In the genomic region with DNA sequence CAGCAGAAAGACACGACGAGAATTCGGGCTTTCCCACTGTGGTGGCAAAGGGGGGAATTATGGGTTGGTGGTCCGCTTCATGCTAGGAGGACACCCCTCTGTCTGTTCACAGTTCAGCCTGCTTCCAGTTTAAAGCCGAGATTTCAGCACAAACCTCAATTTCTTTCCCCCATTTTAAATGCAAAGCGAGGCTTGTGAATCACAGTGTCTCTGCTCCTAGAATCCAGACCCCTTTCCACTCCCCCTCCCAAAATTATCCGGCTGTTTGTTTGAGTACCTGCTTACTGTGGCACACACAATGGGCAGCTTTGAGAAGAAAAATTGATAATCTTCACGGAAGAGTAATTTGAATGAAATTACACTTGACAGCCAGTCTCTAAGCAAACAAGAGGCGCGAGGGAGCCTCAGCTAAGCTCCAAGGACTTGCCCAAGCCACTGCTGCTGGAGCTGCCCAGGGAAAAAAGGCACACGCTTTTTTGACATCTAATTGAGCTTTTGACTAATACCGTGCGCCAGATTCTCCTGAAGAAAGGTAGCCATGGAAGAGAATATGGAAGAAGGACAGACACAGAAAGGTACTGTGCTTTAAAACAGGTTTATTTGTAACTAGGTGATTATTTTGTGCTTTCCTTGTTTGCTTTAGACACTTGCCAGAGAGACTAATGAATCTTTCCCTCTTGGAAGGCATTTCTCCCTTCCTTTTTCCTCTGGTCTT, we compare ENCODE assay signal across 8 mouse cellular contexts. TPM values are rescaled to one million over a fixed set of nuclear protein-coding genes. Genes with fewer than 3 reads are reported as not detected.
A peak's percentile ranks its signal among the peaks of the same experiment; 100 is the strongest.
DNase-seq lines count a peak whose midpoint lies in the region; ATAC-seq lines count a peak whose summit lies in the region.

Gene Gpm6a (plus strand): TSS at position 103 of the 715 bp plus-strand sequence.

- no peaks in the 10 kb centered on the region for H3K9me3 ChIP-seq in kidney, embryonic 15.5 days (replicated peaks)
- no peaks in the 10 kb centered on the region for H3K9me3 ChIP-seq in embryonic facial prominence, embryonic 14.5 days (ENCODE audit: control insufficient read depth, low read length)
- no peaks in the 10 kb centered on the region for H3K9me3 ChIP-seq in hindbrain, embryonic 15.5 days
- no peaks in the 10 kb centered on the region for H3K9me3 ChIP-seq in midbrain, embryonic 12.5 days

- no peaks in the 10 kb centered on the region for H3K27me3 ChIP-seq in kidney, embryonic 15.5 days
- no peaks in the 10 kb centered on the region for H3K27me3 ChIP-seq in embryonic facial prominence, embryonic 14.5 days (replicated peaks; ENCODE audit: control insufficient read depth, insufficient read depth, low read length)
- H3K27me3 ChIP-seq in hindbrain, embryonic 15.5 days = no peaks in the 10 kb centered on the region
- H3K27me3 ChIP-seq in midbrain, embryonic 12.5 days = no peaks in the 10 kb centered on the region

- no peak for ATAC-seq in kidney, embryonic 15.5 days (replicated peaks; ENCODE audit: low FRiP score)
- peak; percentile 75 for ATAC-seq in embryonic facial prominence, embryonic 14.5 days (ENCODE audit: low read depth)
- ATAC-seq in hindbrain, embryonic 15.5 days (ENCODE audit: low FRiP score, low read depth) = peak; percentile 93
- peak; percentile 91 for ATAC-seq in midbrain, embryonic 12.5 days (ENCODE audit: low FRiP score, low read depth)
- ATAC-seq in monocyte, adult 5-6 weeks (replicated peaks; ENCODE audit: insufficient number of reproducible peaks, low FRiP score, low TSS enrichment, poor library complexity, severe bottlenecking) = no peak

- no peak for DNase-seq in kidney, postnatal 25 days
- peak; percentile 71 for DNase-seq in embryonic facial prominence, embryonic 14.5 days (ENCODE audit: low spot score)
- peak; percentile 72 for DNase-seq in telencephalon, adult 2 months (ENCODE audit: low read depth, low spot score)
- DNase-seq in kidney, adult 18-20 months = no peak

- H3K4me3 ChIP-seq in kidney, embryonic 15.5 days (replicated peaks) = no peak within 1 kb of the TSS
- peak within 1 kb of the TSS; percentile 20 for H3K4me3 ChIP-seq in embryonic facial prominence, embryonic 14.5 days (ENCODE audit: low read depth, low read length)
- H3K4me3 ChIP-seq in hindbrain, embryonic 15.5 days = peak within 1 kb of the TSS; percentile 73
- peak within 1 kb of the TSS; percentile 51 for H3K4me3 ChIP-seq in midbrain, embryonic 12.5 days

- no peaks in the 10 kb centered on the region for H3K36me3 ChIP-seq in kidney, embryonic 15.5 days
- no peaks in the 10 kb centered on the region for H3K36me3 ChIP-seq in embryonic facial prominence, embryonic 14.5 days (ENCODE audit: control insufficient read depth, insufficient read depth, low read length)
- H3K36me3 ChIP-seq in hindbrain, embryonic 15.5 days = no peaks in the 10 kb centered on the region
- no peaks in the 10 kb centered on the region for H3K36me3 ChIP-seq in midbrain, embryonic 12.5 days

- H3K4me1 ChIP-seq in kidney, embryonic 15.5 days = no peaks in the 10 kb centered on the region
- no peaks in the 10 kb centered on the region for H3K4me1 ChIP-seq in embryonic facial prominence, embryonic 14.5 days (ENCODE audit: control insufficient read depth, insufficient read depth, low read length)
- peaks cover 12% of the 10 kb centered on the region for H3K4me1 ChIP-seq in hindbrain, embryonic 15.5 days (replicated peaks)
- peaks cover 14% of the 10 kb centered on the region for H3K4me1 ChIP-seq in midbrain, embryonic 12.5 days

- no peak within 1 kb of the TSS for H3K9ac ChIP-seq in kidney, embryonic 15.5 days
- H3K9ac ChIP-seq in embryonic facial prominence, embryonic 14.5 days (ENCODE audit: low read depth, low read length) = peak within 1 kb of the TSS; percentile 16; the same call in 1 of the 2 replicates
- peak within 1 kb of the TSS; percentile 95 for H3K9ac ChIP-seq in hindbrain, embryonic 15.5 days
- H3K9ac ChIP-seq in midbrain, embryonic 12.5 days (replicated peaks) = peak within 1 kb of the TSS; percentile 68

- no peak within 1 kb of the TSS for H3K27ac ChIP-seq in kidney, embryonic 15.5 days
- H3K27ac ChIP-seq in embryonic facial prominence, embryonic 14.5 days (replicated peaks; ENCODE audit: low read depth, low read length) = no peak within 1 kb of the TSS; the same call in 1 of the 2 replicates
- H3K27ac ChIP-seq in hindbrain, embryonic 15.5 days (replicated peaks) = peak within 1 kb of the TSS; percentile 98
- H3K27ac ChIP-seq in midbrain, embryonic 12.5 days (replicated peaks) = peak within 1 kb of the TSS; percentile 95

- 28% methylated on average over 13 of the region's 13 CpGs for WGBS in kidney, embryonic 15.5 days
- WGBS in embryonic facial prominence, embryonic 14.5 days = 27% methylated on average over 13 of the region's 13 CpGs
- 3% methylated on average over 13 of the region's 13 CpGs for WGBS in hindbrain, embryonic 15.5 days
- 5% methylated on average over 13 of the region's 13 CpGs for WGBS in midbrain, embryonic 12.5 days

- H3K4me2 ChIP-seq in kidney, embryonic 15.5 days = peak within 1 kb of the TSS; percentile 30; the same call in 1 of the 2 replicates
- H3K4me2 ChIP-seq in embryonic facial prominence, embryonic 14.5 days (ENCODE audit: low read depth, low read length) = peak within 1 kb of the TSS; percentile 44
- H3K4me2 ChIP-seq in hindbrain, embryonic 15.5 days = peak within 1 kb of the TSS; percentile 65
- H3K4me2 ChIP-seq in midbrain, embryonic 12.5 days (replicated peaks) = peak within 1 kb of the TSS; percentile 50

RNA-seq across cellular contexts. Expression of gene Gpm6a, which starts in this region (rescaled TPM):
- 18.9 and 19.3 TPM in 2 replicates for polyA plus RNA-seq in kidney, embryonic 15.5 days (2015; fragmentation: Nextera tagmentation; extraction: Ambion mirVana)
- polyA plus RNA-seq in embryonic facial prominence, embryonic 14.5 days (2014; fragmentation: Nextera tagmentation; extraction: Ambion mirVana) = 13.2 and 13.7 TPM in 2 replicates
- polyA plus RNA-seq in hindbrain, embryonic 15.5 days (2015; fragmentation: Nextera tagmentation; extraction: Ambion mirVana) = 461 and 473 TPM in 2 replicates
- 210 and 249 TPM in 2 replicates for polyA plus RNA-seq in midbrain, embryonic 12.5 days (2016; fragmentation: Nextera tagmentation; extraction: Ambion mirVana)
- total RNA-seq in monocyte, adult 5-6 weeks (2017) = not detected in 3 replicates

Comparison
In these comparisons a context has a peak if more than half of its experiments do, and no peak if none do; other contexts are left out.
1. RNA of gene Gpm6a (polyA plus RNA-seq): 461 to 473 TPM in hindbrain, embryonic 15.5 days and 210 to 249 TPM in midbrain, embryonic 12.5 days; 18.9 to 19.3 TPM in kidney, embryonic 15.5 days and 13.2 to 13.7 TPM in embryonic facial prominence, embryonic 14.5 days; every median in the first group is over 10 times any median in the second.
2. ATAC-seq: peak in embryonic facial prominence, embryonic 14.5 days (single experiment), hindbrain, embryonic 15.5 days (single experiment) and midbrain, embryonic 12.5 days (single experiment); none in kidney, embryonic 15.5 days (single experiment) and monocyte, adult 5-6 weeks (single experiment).
3. H3K27ac ChIP-seq: peak in hindbrain, embryonic 15.5 days (single experiment) and midbrain, embryonic 12.5 days (single experiment); none in kidney, embryonic 15.5 days (single experiment) and embryonic facial prominence, embryonic 14.5 days (single experiment).
4. DNase-seq: peak in embryonic facial prominence, embryonic 14.5 days (single experiment) and telencephalon, adult 2 months (single experiment); none in kidney, postnatal 25 days (0 of 2) and kidney, adult 18-20 months (single experiment).
5. Peak in every context shown above with its lines, with median percentiles within 50 percentile points of each other: H3K4me2 ChIP-seq.